Mouse (Mus musculus) heart, embryonic 11.5 days (tissue): ENCODE data around the gene Sun2. TPM values are rescaled to one million over a fixed set of nuclear protein-coding genes. Genes with fewer than 3 reads are reported as not detected.

Source experiments
- ATAC-seq: fragments of 200-750 bp; cut with Nextera tagmentation; replicated peaks from 2 replicates; pipeline ENCODE4 v1.8.0; 2017; ENCODE audit warnings: moderate library complexity; ENCODE audit not compliant: insufficient number of reproducible peaks, low FRiP score, low TSS enrichment
- H3K27ac ChIP-seq: fragments of 300-500 bp; sonication (generic); 2 replicates; pipeline ENCODE4 v1.5.1; 2014; ENCODE audit warnings: mild to moderate bottlenecking, low read depth, low read length
- H3K27me3 ChIP-seq: fragments of 300-500 bp; sonication (generic); 2 replicates; pipeline ENCODE4 v1.6.1; 2014; ENCODE audit warnings: mild to moderate bottlenecking, low read length, mixed read lengths; ENCODE audit not compliant: control insufficient read depth, insufficient read depth
- H3K36me3 ChIP-seq: fragments of 300-500 bp; sonication (generic); 2 replicates; pipeline ENCODE4 v1.6.1; 2014; ENCODE audit warnings: mild to moderate bottlenecking, low read length, moderate library complexity, mixed read lengths; ENCODE audit not compliant: control insufficient read depth, insufficient read depth
- H3K4me1 ChIP-seq: fragments of 300-500 bp; sonication (generic); 2 replicates; pipeline ENCODE4 v1.6.1; 2014; ENCODE audit warnings: low read length; ENCODE audit not compliant: control insufficient read depth, insufficient read depth
- H3K4me2 ChIP-seq: fragments of 300-500 bp; sonication (generic); 2 replicates; pipeline ENCODE4 v1.6.1; 2014; ENCODE audit warnings: mild to moderate bottlenecking, moderate library complexity
- H3K4me3 ChIP-seq: fragments of 300-500 bp; sonication (generic); 2 replicates; pipeline ENCODE4 v1.5.1; 2014; ENCODE audit warnings: low read depth, low read length
- H3K9ac ChIP-seq: fragments of 300-500 bp; sonication (generic); 2 replicates; pipeline ENCODE4 v1.6.1; 2014; ENCODE audit warnings: mild to moderate bottlenecking, low read depth, low read length, moderate library complexity
- H3K9me3 ChIP-seq: fragments of 300-500 bp; sonication (generic); replicated peaks from 2 replicates; pipeline ENCODE4 v1.6.1; 2016; ENCODE audit warnings: low read length; ENCODE audit not compliant: control insufficient read depth
- WGBS: fragments of 180-500 bp; shearing (Covaris S2); extraction: QIAGEN DNeasy Blood & Tissue Kit; methylation state at CpG from one replicate; pipeline ENCODE4 v1.1.7; 2014; ENCODE audit not compliant: insufficient replicate concordance; 5-methylcytosine and 5-hydroxymethylcytosine counted together
- polyA plus RNA-seq: library from polyadenylated mRNA; unstranded; fragments of >200 nt; fragmentation: Nextera tagmentation; extraction: Ambion mirVana; gene quantifications from 2 replicates; pipeline ENCODE4 v1.2.1, GENCODE M21; 2014

The Sun2 gene
- polyA plus RNA-seq, 1 experiment from 2014 or later: 4.9 TPM

DNA sequence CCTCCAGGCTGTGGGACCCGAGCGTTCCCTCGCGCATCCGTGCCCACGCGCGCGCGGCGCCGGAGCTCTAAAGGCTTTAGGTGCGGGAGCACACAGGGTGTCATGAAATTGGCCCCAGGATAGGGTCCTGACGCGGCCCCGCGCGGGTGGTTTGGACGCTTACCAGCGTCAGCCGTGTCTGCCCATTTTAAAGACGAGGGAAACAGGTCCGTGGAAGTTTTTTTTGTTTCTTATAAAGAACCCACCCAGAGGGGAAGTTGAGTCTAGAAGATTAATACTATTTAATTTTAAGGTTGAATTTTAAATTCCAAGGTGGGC is 329 bp upstream of the Sun2 start:
- peak overlapping the region; percentile 81 for H3K27ac ChIP-seq
- H3K4me1 ChIP-seq: peaks cover 19% of the 10 kb centered on the region
- peaks cover 13% of the 10 kb centered on the region for H3K36me3 ChIP-seq
- peak overlapping the region; percentile 96 for H3K4me3 ChIP-seq
- H3K9me3 ChIP-seq: no peaks in the 10 kb centered on the region
- H3K27me3 ChIP-seq: no peaks in the 10 kb centered on the region
- H3K4me2 ChIP-seq: peak overlapping the region; percentile 86
- ATAC-seq: no peak
- under 1% methylated on average over 23 of the region's 23 CpGs for WGBS
- peak overlapping the region; percentile 92 for H3K9ac ChIP-seq

GRCm38 (mm10) chr15:79741173-79741858 is 1.0 kb downstream of the Sun2 start:
- peak overlapping the region; percentile 81 for H3K27ac ChIP-seq
- peak overlapping the region; percentile 92 for H3K9ac ChIP-seq

GRCm38 (mm10) chr15:79740739-79741138 is 1.6 kb downstream of the Sun2 start:
- peaks cover 26% of the 10 kb centered on the region for H3K36me3 ChIP-seq
- peak overlapping the region; percentile 86 for H3K4me2 ChIP-seq
- H3K4me1 ChIP-seq: peaks cover 21% of the 10 kb centered on the region
- no peaks in the 10 kb centered on the region for H3K9me3 ChIP-seq
- peak overlapping the region; percentile 96; the same call in 1 of the 2 replicates for H3K4me3 ChIP-seq
- no peaks in the 10 kb centered on the region for H3K27me3 ChIP-seq
- H3K27ac ChIP-seq: no peak overlapping the region
- peak overlapping the region; percentile 92 for H3K9ac ChIP-seq
- 55% methylated on average over 3 of the region's 3 CpGs for WGBS
- no peak for ATAC-seq

More at GRCm38 (mm10) chr15:79741173-79741858, 1.0 kb downstream of the Sun2 start:
- Histone ChIP-seq H3K27me3 (no peaks in the 10 kb centered on the region), H3K4me1 (peaks cover 19% of the 10 kb centered on the region), H3K4me3 (peak overlapping the region; percentile 96), H3K36me3 (peaks cover 26% of the 10 kb centered on the region), H3K9me3 (no peaks in the 10 kb centered on the region), H3K4me2 (peak overlapping the region; percentile 86)
- ATAC-seq: no peak
- WGBS: 19% methylated on average over 14 of the region's 14 CpGs

DNA sequence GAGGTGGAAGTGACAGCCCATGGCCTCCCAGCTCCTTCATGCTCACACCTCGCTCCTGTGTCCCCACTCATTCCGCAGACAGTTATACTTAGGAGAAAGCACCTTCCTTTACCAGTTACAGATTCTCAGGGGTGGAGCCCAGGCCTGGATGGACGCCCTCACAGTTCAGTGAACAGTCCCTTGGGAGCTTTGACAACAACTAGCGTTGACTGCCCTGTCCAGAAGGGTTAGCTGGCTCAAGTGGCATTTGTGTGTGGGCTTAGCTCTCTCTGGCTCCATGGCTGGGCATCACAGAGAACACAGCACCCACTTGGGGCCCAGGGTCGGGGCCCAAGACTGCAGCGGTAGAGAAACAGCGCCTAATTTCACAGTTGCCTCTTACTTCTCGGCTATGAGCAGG is 8.0 kb downstream of the Sun2 start:
- peaks cover 12% of the 10 kb centered on the region for H3K4me1 ChIP-seq
- no peak for ATAC-seq
- no peaks in the 10 kb centered on the region for H3K9me3 ChIP-seq
- no peak overlapping the region for H3K4me2 ChIP-seq
- H3K36me3 ChIP-seq: peaks cover 38% of the 10 kb centered on the region
- no peaks in the 10 kb centered on the region for H3K27me3 ChIP-seq
- H3K9ac ChIP-seq: no peak overlapping the region
- 79% methylated on average over 8 of the region's 8 CpGs for WGBS
- H3K27ac ChIP-seq: peak overlapping the region; percentile 96; the same call in 1 of the 2 replicates
- no peak overlapping the region for H3K4me3 ChIP-seq

DNA sequence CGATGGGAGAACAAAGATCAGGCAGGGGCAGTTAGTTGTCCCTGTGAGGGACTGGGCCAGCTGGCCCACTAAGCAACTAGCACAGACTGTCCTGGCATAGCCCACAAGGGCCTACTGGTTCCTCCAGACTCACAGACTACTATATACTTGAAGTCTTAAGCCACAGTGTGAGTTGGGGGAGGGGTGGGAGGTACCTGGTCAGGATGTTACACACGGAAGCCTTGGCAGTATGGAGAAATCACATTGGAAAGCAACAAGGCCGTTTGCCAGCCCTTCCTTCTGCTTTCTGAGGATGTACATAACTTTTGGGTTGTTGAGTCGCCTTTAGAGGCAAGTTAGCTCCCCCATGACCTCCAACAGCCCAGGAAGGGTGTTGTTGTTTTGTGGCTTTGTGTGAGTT is 8.7 kb downstream of the Sun2 start:
- Histone ChIP-seq H3K36me3 (peaks cover 43% of the 10 kb centered on the region), H3K27ac (no peak overlapping the region), H3K9ac (no peak overlapping the region)

DNA sequence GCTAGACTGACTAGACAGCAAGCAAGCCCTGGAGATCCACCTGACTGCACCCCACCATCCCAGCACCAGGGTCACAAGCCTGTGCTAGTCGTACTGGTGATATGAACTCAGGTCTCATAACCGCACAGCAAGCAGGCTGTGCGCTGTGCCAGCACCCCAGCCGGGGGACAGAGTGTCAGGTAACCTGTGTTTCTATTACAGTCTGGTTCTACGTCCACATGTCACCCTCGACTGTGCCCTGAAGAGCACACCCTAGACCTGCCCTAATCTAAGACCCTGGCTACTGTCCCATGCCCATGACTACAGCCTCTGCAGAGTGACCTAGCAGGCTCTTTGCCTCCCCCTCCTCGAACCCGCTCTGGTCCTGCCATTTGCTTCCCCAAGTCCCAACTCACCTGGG is 9.1 kb downstream of the Sun2 start:
- no peak overlapping the region for H3K27ac ChIP-seq
- ATAC-seq: no peak
- H3K4me3 ChIP-seq: no peak overlapping the region
- 91% methylated on average over 8 of the region's 8 CpGs for WGBS
- H3K9me3 ChIP-seq: no peaks in the 10 kb centered on the region
- no peaks in the 10 kb centered on the region for H3K27me3 ChIP-seq
- H3K36me3 ChIP-seq: peaks cover 40% of the 10 kb centered on the region
- H3K4me1 ChIP-seq: peaks cover 11% of the 10 kb centered on the region
- H3K4me2 ChIP-seq: no peak overlapping the region
- no peak overlapping the region for H3K9ac ChIP-seq

More for the DNA sequence above, 8.7 kb downstream of the Sun2 start:
- Histone ChIP-seq H3K4me2 (no peak overlapping the region), H3K4me3 (no peak overlapping the region), H3K9me3 (no peaks in the 10 kb centered on the region), H3K4me1 (peaks cover 11% of the 10 kb centered on the region), H3K27me3 (no peaks in the 10 kb centered on the region)
- WGBS: 73% methylated on average over 4 of the region's 4 CpGs
- no peak for ATAC-seq

GRCm38 (mm10) chr15:79731554-79731953 is 10.8 kb downstream of the Sun2 start:
- 83% methylated on average over 7 of the region's 7 CpGs for WGBS
- Histone ChIP-seq H3K36me3 (peaks cover 33% of the 10 kb centered on the region), H3K27ac (no peak overlapping the region), H3K9ac (no peak overlapping the region), H3K4me1 (peaks cover 11% of the 10 kb centered on the region), H3K27me3 (no peaks in the 10 kb centered on the region), H3K4me2 (no peak overlapping the region), H3K9me3 (no peaks in the 10 kb centered on the region), H3K4me3 (no peak overlapping the region)
- ATAC-seq: no peak

DNA sequence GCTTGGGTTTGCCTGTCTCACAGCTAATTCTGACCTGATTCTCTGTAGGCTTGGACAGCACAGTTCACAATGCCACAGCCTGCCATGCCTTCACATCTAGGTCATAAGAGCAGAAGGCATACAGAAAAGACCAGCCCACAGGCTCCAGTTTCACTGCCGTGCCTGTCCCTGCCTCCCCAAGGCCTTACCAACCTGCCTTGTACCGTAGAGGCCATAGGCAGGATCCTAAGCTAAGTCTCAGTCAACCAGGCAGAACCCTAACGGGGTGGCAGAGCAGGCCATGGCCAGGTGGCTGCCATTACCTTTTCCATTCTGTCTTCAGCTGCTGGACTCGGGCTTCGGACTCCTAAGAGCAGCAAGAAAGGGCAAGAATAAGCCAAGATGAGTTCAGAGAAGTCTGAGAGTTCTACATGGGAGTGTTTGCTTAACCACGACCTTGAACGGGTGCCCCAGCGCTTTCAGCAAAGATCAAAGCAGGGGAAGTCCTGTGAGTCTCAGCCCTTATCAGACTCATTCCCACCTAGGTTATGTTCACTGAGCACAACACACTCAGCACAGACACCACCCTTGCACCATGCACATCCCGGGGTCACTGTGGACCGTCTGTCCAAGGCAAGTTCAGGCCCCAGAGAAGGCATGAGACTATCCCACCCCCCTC is 13.5 kb downstream of the Sun2 start:
- no peak overlapping the region for H3K9ac ChIP-seq
- no peaks in the 10 kb centered on the region for H3K4me1 ChIP-seq
- no peak overlapping the region for H3K4me3 ChIP-seq
- no peak for ATAC-seq
- H3K4me2 ChIP-seq: no peak overlapping the region
- peaks cover 33% of the 10 kb centered on the region for H3K36me3 ChIP-seq
- no peaks in the 10 kb centered on the region for H3K27me3 ChIP-seq
- 80% methylated on average over 10 of the region's 10 CpGs for WGBS
- H3K27ac ChIP-seq: no peak overlapping the region
- H3K9me3 ChIP-seq: no peaks in the 10 kb centered on the region

GRCm38 (mm10) chr15:79728311-79728710 is 14.0 kb downstream of the Sun2 start:
- H3K27ac ChIP-seq: no peak overlapping the region
- no peaks in the 10 kb centered on the region for H3K9me3 ChIP-seq
- H3K27me3 ChIP-seq: no peaks in the 10 kb centered on the region
- no peak for ATAC-seq
- 75% methylated on average over 5 of the region's 5 CpGs for WGBS
- peaks cover 33% of the 10 kb centered on the region for H3K36me3 ChIP-seq
- no peak overlapping the region for H3K4me3 ChIP-seq
- no peak overlapping the region for H3K4me2 ChIP-seq
- no peak overlapping the region for H3K9ac ChIP-seq
- no peaks in the 10 kb centered on the region for H3K4me1 ChIP-seq
